Mouse (Mus musculus) kidney, adult 2 months (tissue): ENCODE results near the gene Ranbp10. TPM values are rescaled to one million over a fixed set of nuclear protein-coding genes. Genes with fewer than 3 reads are reported as not detected.
A peak's percentile ranks its signal among the peaks of the same experiment; 100 is the strongest.
"Not testable (repeated sequence)": the region's sequence is repeated elsewhere in the genome, so short reads cannot be mapped to it uniquely, and the experiment has no call there.

ENCODE experiments used
- DNase-seq: peaks from one replicate; pipeline ENCODE4 v3.0.0; 2021
- H3K27ac ChIP-seq: fragments of 200-500 bp; 2 replicates; pipeline ENCODE4 v1.5.1; 2012; ENCODE audit warnings: low read depth, low read length, control low read depth, inconsistent platforms; ENCODE audit not compliant: insufficient read depth
- H3K27me3 ChIP-seq: fragments of 200-500 bp; replicated peaks from 2 replicates; pipeline ENCODE4 v1.6.1; 2012; ENCODE audit warnings: mild to moderate bottlenecking, moderate library complexity, low read length, inconsistent platforms; ENCODE audit not compliant: control insufficient read depth, insufficient read depth
- H3K36me3 ChIP-seq: fragments of 200-500 bp; 2 replicates; pipeline ENCODE4 v1.6.1; 2012; ENCODE audit warnings: mild to moderate bottlenecking, moderate library complexity, low read length, inconsistent platforms; ENCODE audit not compliant: control insufficient read depth, insufficient read depth
- H3K4me1 ChIP-seq: fragments of 200-500 bp; 2 replicates; pipeline ENCODE4 v1.6.1; 2011; ENCODE audit warnings: low read length; ENCODE audit not compliant: control insufficient read depth, insufficient read depth
- H3K4me3 ChIP-seq: fragments of 200-500 bp; 2 replicates; pipeline ENCODE4 v1.5.1; 2011; ENCODE audit warnings: mild to moderate bottlenecking, low read depth, low read length, control low read depth; ENCODE audit not compliant: insufficient read depth
- CTCF ChIP-seq: fragments of 200-500 bp; conservative IDR thresholded peaks from 2 replicates; pipeline ENCODE4 v1.5.1; 2011; ENCODE audit warnings: low read depth, mild to moderate bottlenecking, control low read depth, low read length, moderate library complexity, mixed read lengths; ENCODE audit not compliant: insufficient read depth, insufficient read length
- POLR2A ChIP-seq: fragments of 200-500 bp; IDR thresholded peaks from one replicate; pipeline ENCODE4 v1.6.1; 2011; ENCODE audit warnings: low read depth, low read length, control low read depth
- WGBS: fragments of 180-500 bp; shearing (Covaris S2); methylation state at CpG from one replicate; pipeline ENCODE4 v1.1.7; 2018; 5-methylcytosine and 5-hydroxymethylcytosine counted together
- polyA plus RNA-seq: library from polyadenylated mRNA; depleted of rRNA; stranded (reverse); fragments of >200 nt; gene quantifications from 2 replicates; pipeline ENCODE4 v1.2.3, GENCODE M21; 2012

Gene Ranbp10
- polyA plus RNA-seq, 1 experiment = 22.1 TPM

DNA sequence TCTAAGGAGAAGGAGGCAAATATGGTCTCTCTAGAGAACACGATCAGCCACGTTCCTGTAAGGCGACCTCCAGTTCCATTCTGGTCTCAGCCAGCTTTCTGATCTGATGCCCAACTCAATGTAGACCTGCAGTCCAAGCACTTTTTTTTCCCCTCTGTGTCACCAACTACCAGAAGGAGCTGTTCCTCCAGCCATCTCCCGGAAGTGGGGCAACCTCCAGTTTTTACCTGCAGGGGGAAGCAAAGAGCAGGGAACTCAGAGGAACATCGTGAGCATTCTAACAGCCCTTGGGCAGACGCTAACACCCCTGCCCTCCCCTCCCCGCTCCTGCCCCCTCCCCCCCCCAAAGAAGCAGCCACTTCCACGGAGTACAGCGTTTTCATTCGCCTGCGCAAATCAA lies 8.2 kb upstream of the Ranbp10 start:
- H3K4me1 ChIP-seq = no peaks in the 10 kb centered on the region
- H3K27ac ChIP-seq = no peak overlapping the region
- WGBS = 16% methylated on average over 11 of the region's 11 CpGs
- H3K4me3 ChIP-seq = no peak overlapping the region
- H3K36me3 ChIP-seq = no peaks in the 10 kb centered on the region
- peak; percentile 87 for DNase-seq
- TF ChIP-seq CTCF (peak; percentile 84), POLR2A (no peak)
- no peaks in the 10 kb centered on the region for H3K27me3 ChIP-seq

DNA sequence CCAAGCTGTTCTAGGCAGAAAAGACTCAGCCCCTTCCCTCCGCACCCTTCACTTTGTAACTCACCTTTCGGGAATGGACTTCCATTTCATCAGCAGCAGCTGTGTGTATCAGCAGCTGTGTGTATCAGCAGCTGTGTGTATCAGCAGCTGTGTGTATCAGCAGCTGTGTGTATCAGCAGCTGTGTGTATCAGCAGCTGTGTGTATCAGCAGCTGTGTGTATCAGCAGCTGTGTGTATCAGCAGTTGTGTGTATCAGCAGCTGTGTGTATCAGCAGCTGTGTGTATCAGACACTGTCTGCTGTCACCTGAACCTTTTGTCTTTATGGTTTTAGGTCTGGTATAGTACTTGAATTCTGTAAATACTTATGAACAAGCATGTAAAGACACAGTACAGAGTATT lies 6.6 kb upstream of the Ranbp10 start:
- not testable (repeated sequence) for DNase-seq, H3K27me3 ChIP-seq, H3K36me3 ChIP-seq, H3K4me3 ChIP-seq, H3K27ac ChIP-seq, H3K4me1 ChIP-seq
- WGBS = 86% methylated on average over 2 of the region's 2 CpGs

DNA sequence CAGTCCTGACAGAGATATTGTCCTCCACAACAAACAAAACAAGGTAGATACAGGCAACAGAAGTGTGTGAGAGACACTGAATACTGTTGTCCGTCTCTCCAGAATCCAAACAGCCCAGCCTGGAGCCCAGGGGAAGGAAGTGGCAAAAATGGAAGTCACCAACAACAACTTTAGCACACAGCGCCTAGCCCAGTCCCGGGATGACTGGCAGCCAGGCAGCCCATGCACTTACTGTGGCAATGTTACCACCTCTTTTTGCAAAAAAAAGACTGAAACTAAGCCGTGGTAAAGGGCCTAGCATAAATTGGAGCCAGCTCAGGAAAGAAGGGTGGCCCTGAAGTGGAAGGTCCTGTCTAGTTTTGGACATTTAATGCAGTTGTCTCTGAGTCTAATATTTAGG lies 771 bp downstream of the Ranbp10 start:
- no peaks in the 10 kb centered on the region for H3K27me3 ChIP-seq
- peak overlapping the region; percentile 55 for H3K27ac ChIP-seq
- peaks cover 8% of the 10 kb centered on the region; the same call in 1 of the 2 replicates for H3K4me1 ChIP-seq
- H3K36me3 ChIP-seq = no peaks in the 10 kb centered on the region
- 0% methylated on average over 4 of the region's 4 CpGs for WGBS
- peak overlapping the region; percentile 90 for H3K4me3 ChIP-seq
- DNase-seq = peak; percentile 27
- TF ChIP-seq POLR2A = no peak
- TF ChIP-seq CTCF = no peak

DNA sequence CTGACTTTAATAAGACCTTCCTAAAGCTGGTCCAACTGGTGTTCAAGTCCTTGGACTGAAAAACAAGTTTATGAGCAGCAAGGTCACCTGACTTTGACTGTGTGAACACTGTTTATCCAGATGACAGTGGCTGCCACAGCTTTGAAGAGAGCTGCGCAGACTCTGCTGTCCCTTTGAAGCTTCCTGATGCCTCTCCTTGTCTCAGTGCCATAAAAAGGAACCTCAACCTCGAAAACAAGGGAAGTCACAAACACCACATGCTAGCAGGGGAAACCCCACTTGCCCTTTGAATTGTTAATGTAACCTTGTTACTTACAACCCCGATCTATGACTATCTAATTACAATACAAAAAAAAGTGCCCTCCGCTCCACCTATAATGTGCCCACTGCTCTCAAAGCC lies 1.6 kb downstream of the Ranbp10 start:
- peaks cover 8% of the 10 kb centered on the region; the same call in 1 of the 2 replicates for H3K4me1 ChIP-seq
- H3K27ac ChIP-seq = no peak overlapping the region
- no peaks in the 10 kb centered on the region for H3K36me3 ChIP-seq
- no peaks in the 10 kb centered on the region for H3K27me3 ChIP-seq
- WGBS = 45% methylated on average over 4 of the region's 4 CpGs
- no peak for TF ChIP-seq CTCF
- no peak for TF ChIP-seq POLR2A
- no peak for DNase-seq
- H3K4me3 ChIP-seq = no peak overlapping the region

DNA sequence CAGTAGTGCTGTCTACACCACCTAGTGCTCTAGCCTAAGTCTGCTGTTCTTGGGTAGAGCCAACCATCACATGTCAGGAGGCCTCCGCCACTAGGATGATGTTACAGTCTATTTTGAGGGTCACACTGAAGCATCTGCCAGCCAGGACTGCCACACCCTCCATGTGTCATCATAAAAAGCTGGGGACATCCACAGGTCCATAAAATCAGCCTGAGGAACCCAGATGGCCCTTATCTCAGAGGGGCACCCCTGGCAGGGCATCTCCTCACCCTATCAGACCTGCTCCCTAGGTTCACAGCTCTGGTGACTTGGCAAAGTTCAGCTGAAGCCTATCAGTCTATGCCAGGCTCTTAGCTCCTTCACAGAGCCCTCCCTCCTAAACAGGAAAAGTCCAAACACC lies 6.2 kb downstream of the Ranbp10 start:
- Histone ChIP-seq H3K36me3 (no peaks in the 10 kb centered on the region), H3K4me1 (peaks cover 5% of the 10 kb centered on the region; the same call in 1 of the 2 replicates), H3K4me3 (no peak overlapping the region), H3K27me3 (no peaks in the 10 kb centered on the region), H3K27ac (no peak overlapping the region)
- WGBS = 96% methylated on average over 1 of the region's 1 CpGs
- TF ChIP-seq POLR2A (no peak), CTCF (no peak)
- DNase-seq = no peak

DNA sequence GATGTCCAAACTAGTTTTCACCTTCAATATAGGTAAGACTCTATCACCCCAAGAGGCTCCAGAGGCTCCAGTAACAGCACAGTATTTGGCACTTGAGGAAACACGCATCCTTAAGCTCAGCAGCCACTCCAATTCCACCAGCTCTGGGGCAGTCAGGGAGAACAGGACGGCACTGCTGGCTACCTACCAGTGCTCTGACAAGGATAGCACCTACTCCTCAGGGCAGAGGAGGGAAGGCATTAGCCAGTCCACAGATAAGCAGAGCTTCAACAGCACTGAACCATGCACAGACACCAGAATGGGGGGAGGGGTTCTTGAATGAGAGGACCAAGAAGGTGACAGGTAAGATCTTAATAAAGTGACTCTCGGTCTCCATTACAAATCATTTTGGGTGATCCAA lies 7.5 kb downstream of the Ranbp10 start:
- no peak for TF ChIP-seq POLR2A
- TF ChIP-seq CTCF = no peak
- 83% methylated on average over 3 of the region's 3 CpGs for WGBS
- H3K4me3 ChIP-seq = no peak overlapping the region
- no peaks in the 10 kb centered on the region for H3K36me3 ChIP-seq
- DNase-seq = no peak
- H3K4me1 ChIP-seq = no peaks in the 10 kb centered on the region
- H3K27ac ChIP-seq = no peak overlapping the region
- H3K27me3 ChIP-seq = no peaks in the 10 kb centered on the region

DNA sequence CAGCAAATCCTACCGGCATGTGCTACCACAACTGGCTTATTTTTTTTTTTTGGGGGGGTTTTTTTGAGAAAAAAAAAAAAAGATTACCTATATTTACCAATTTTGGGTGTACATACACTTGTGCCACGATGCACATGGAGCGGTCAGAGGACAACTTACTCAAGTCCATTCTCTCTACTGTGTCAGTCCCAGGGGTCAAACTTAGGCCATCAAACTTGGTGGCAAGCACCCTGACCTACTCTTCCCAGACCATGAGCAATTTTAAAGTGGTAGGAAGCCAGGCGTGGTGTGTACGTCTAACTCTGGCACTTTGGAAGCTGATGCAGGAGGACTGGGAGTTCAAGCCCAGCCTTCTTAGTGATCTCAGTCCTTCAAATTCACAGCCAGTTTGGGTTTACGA lies 13.9 kb downstream of the Ranbp10 start:
- Histone ChIP-seq H3K27me3 (no peaks in the 10 kb centered on the region), H3K4me3 (no peak overlapping the region), H3K36me3 (no peaks in the 10 kb centered on the region), H3K4me1 (peaks cover 29% of the 10 kb centered on the region), H3K27ac (no peak overlapping the region)
- WGBS = 91% methylated on average over 6 of the region's 6 CpGs
- TF ChIP-seq POLR2A = no peak
- no peak for TF ChIP-seq CTCF
- DNase-seq = no peak

DNA sequence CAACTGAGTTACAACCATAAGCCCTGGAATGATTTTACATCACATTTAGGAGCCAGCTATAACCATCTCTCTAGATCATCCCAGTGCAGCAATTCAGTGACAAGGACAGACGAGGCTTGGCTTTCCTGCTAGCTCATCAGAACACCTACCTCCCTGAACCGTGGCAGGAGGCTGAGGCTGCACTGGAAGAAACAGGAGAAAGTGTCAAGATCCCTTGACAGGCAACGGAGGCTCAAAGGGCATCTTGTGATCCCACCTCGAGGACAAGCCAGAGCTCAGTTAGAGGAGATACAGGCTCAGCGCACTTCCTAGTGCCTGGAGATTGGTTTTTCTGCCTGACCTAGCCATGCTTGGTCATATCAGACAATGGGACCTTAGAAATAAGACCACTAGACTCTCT lies 14.6 kb downstream of the Ranbp10 start:
- WGBS = 56% methylated on average over 5 of the region's 5 CpGs
- DNase-seq = peak; percentile 36

More for the DNA sequence above, 14.6 kb downstream of the Ranbp10 start:
- H3K4me1 ChIP-seq = peaks cover 34% of the 10 kb centered on the region
- no peak for TF ChIP-seq CTCF
- no peak for TF ChIP-seq POLR2A
- no peak overlapping the region for H3K27ac ChIP-seq
- no peaks in the 10 kb centered on the region for H3K27me3 ChIP-seq
- H3K36me3 ChIP-seq = no peaks in the 10 kb centered on the region
- no peak overlapping the region for H3K4me3 ChIP-seq
